Mouse (Mus musculus) stomach, postnatal 0 days (tissue): ENCODE measurements around the gene Sparc. TPM values are rescaled to one million over a fixed set of nuclear protein-coding genes. Genes with fewer than 3 reads are reported as not detected.
A peak's percentile ranks its signal among the peaks of the same experiment; 100 is the strongest.

ENCODE experiments used
- ATAC-seq: fragments of 200-750 bp; cut with Nextera tagmentation; 2 replicates; pipeline ENCODE4 v1.8.0; 2017; ENCODE audit not compliant: low FRiP score, low TSS enrichment
- DNase-seq: peaks from one replicate; pipeline ENCODE4 v3.0.0-alpha.2; 2016; ENCODE audit warnings: low spot score
- H3K27ac ChIP-seq: fragments of 300-500 bp; sonication (generic); replicated peaks from 2 replicates; pipeline ENCODE4 v1.5.1; 2014; ENCODE audit warnings: mild to moderate bottlenecking, control low read depth
- H3K27me3 ChIP-seq: fragments of 300-500 bp; sonication (generic); 2 replicates; pipeline ENCODE4 v1.6.1; 2014; ENCODE audit warnings: low read length; ENCODE audit not compliant: control insufficient read depth, insufficient read depth
- H3K36me3 ChIP-seq: fragments of 300-500 bp; sonication (generic); 2 replicates; pipeline ENCODE4 v1.6.1; 2014; ENCODE audit warnings: low read length, mixed read lengths; ENCODE audit not compliant: control insufficient read depth, insufficient read depth
- H3K4me1 ChIP-seq: fragments of 300-500 bp; sonication (generic); replicated peaks from 2 replicates; pipeline ENCODE4 v1.6.1; 2014; ENCODE audit warnings: antibody characterized with exemption; ENCODE audit not compliant: control insufficient read depth, insufficient read depth
- H3K4me2 ChIP-seq: fragments of 300-500 bp; sonication (generic); replicated peaks from 2 replicates; pipeline ENCODE4 v1.6.1; 2014; ENCODE audit warnings: low read depth, mild to moderate bottlenecking, control low read depth, moderate library complexity
- H3K4me3 ChIP-seq: fragments of 300-500 bp; sonication (generic); 2 replicates; pipeline ENCODE4 v1.5.1; 2014; ENCODE audit warnings: low read depth, low read length, control low read depth
- H3K9ac ChIP-seq: fragments of 300-500 bp; sonication (generic); 2 replicates; pipeline ENCODE4 v1.6.1; 2014; ENCODE audit warnings: mild to moderate bottlenecking, low read length, control low read depth, mixed read lengths
- H3K9me3 ChIP-seq: fragments of 300-500 bp; sonication (generic); 2 replicates; pipeline ENCODE4 v1.6.1; 2016; ENCODE audit warnings: low read length; ENCODE audit not compliant: control insufficient read depth
- CTCF ChIP-seq: IDR thresholded peaks from 2 replicates; pipeline ENCODE4 v1.5.1; 2016; ENCODE audit warnings: antibody characterized with exemption, low read depth, mild to moderate bottlenecking, moderate library complexity
- EP300 ChIP-seq: optimal IDR thresholded peaks from 2 replicates; pipeline ENCODE3; 2016; ENCODE audit warnings: antibody characterized with exemption
- WGBS: fragments of 180-500 bp; shearing (Covaris S2); extraction: QIAGEN DNeasy Blood & Tissue Kit; methylation state at CpG from one replicate; pipeline ENCODE4 v1.1.7; 2014; 5-methylcytosine and 5-hydroxymethylcytosine counted together
- polyA plus RNA-seq: library from polyadenylated mRNA; unstranded; fragments of >200 nt; fragmentation: Nextera tagmentation; extraction: Ambion mirVana; gene quantifications from 2 replicates; pipeline ENCODE4 v1.2.1, GENCODE M21; 2015

Gene Sparc
- polyA plus RNA-seq, 1 experiment from 2014 or later, result 1,849 TPM

DNA sequence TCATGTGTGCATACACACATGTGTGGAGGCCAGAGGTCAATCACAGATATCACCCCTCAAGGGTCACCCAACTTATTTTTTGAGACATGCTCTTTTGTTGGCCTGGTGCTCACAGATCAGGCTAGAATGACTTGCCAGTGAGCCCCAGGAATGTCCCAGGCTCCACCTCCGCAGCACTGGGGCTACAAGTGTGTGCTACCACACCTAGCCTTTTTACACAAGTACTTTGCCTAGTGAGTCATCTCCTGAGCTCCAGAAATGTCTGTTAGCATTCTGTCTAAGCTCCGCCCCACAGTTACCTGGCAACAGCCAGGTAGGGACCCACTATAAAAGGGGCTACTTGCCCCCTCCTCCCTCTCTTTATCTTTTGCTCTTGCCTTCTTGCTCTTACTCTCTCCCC is 22.1 kb downstream of the Sparc start:
- peaks cover 35% of the 10 kb centered on the region for H3K36me3 ChIP-seq
- no peaks in the 10 kb centered on the region for H3K27me3 ChIP-seq
- DNase-seq (peak; percentile 63), ATAC-seq (peak; percentile 78)
- H3K4me2 ChIP-seq, result no peak overlapping the region
- no peak overlapping the region for H3K27ac ChIP-seq
- H3K4me3 ChIP-seq, result no peak overlapping the region
- H3K9ac ChIP-seq, result no peak overlapping the region
- H3K4me1 ChIP-seq, result no peaks in the 10 kb centered on the region
- no peaks in the 10 kb centered on the region for H3K9me3 ChIP-seq
- no peak for TF ChIP-seq CTCF
- TF ChIP-seq EP300, result no peak
- 70% methylated on average over 2 of the region's 2 CpGs for WGBS

DNA sequence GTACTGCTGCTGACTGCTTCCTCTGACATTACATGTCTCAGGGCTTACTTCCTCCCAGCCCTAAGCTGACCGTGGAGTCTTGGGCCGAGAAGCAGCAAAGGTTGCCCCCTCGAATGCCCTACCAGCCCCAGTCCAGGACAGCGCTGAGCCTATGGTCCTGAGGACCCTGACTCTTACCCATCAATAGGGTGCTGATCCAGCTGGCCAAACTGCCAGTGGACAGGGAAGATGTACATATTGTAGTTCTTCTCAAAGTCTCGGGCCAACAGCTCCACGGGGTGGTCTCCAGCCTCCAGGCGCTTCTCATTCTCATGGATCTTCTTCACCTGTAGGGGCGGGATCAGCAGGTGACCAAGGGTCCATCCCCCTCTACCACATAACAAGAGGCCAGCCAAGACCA is 24.6 kb downstream of the Sparc start:
- 0 out of 2 replicates have a peak overlapping the region, but pooled peaks have one; percentile 40 for H3K27ac ChIP-seq
- H3K4me2 ChIP-seq, result no peak overlapping the region
- no peak overlapping the region for H3K9ac ChIP-seq
- no peak overlapping the region for H3K4me3 ChIP-seq
- no peaks in the 10 kb centered on the region for H3K9me3 ChIP-seq
- H3K27me3 ChIP-seq, result no peaks in the 10 kb centered on the region
- no peaks in the 10 kb centered on the region for H3K4me1 ChIP-seq
- peaks cover 32% of the 10 kb centered on the region for H3K36me3 ChIP-seq
- 89% methylated on average over 8 of the region's 8 CpGs for WGBS
- ATAC-seq (no peak), DNase-seq (no peak)
- TF ChIP-seq EP300, result no peak

DNA sequence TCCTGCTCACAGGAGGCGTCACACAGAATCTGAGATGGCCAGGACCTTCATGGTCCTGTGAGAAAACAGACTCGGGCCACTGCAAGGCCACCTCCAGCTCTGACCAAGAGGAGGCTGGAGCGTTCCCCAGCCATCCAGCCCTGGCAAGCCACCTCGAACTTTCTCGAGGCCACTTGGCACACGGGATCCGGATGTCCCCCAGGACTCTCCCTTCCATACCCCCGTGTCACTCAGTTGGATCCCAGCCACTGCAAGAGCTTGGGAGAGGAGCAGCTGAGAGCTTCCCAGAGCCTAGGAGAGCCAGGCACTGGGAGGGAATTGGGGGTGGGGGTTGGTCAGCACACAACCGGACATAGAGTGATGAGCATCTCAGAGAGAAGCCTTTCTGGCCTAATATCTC is 25.5 kb downstream of the Sparc start:
- TF ChIP-seq EP300 (no peak), CTCF (no peak)
- H3K9me3 ChIP-seq, result no peaks in the 10 kb centered on the region
- DNase-seq (no peak), ATAC-seq (no peak)
- no peak overlapping the region for H3K9ac ChIP-seq
- no peak overlapping the region for H3K4me2 ChIP-seq
- no peak overlapping the region for H3K4me3 ChIP-seq
- H3K27me3 ChIP-seq, result no peaks in the 10 kb centered on the region
- peaks cover 26% of the 10 kb centered on the region for H3K36me3 ChIP-seq
- H3K4me1 ChIP-seq, result no peaks in the 10 kb centered on the region
- H3K27ac ChIP-seq, result 0 out of 2 replicates have a peak overlapping the region, but pooled peaks have one; percentile 13
- WGBS, result 76% methylated on average over 9 of the region's 9 CpGs

DNA sequence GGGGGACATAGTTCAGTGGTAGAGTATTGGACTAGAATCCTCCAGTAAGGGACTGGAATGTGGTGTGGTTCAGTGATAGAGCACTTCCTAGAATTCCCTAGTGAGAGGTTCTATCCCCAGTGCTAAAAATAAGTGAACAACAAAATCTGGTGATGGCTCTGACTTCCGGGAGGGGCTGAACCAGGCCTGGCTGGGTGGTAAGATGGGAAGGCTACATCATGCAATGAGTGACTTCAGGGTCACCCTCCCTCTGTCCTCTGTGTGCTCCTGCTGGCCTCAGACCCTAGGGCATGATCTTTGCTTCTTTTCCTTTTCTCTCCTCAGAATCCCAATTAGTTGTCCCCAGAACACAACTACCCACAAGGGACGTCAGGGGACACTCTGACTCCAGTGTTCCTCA is 25.9 kb downstream of the Sparc start:
- Histone ChIP-seq H3K4me3 (no peak overlapping the region), H3K27me3 (no peaks in the 10 kb centered on the region), H3K36me3 (peaks cover 25% of the 10 kb centered on the region), H3K27ac (0 out of 2 replicates have a peak overlapping the region, but pooled peaks have one; percentile 13), H3K9ac (no peak overlapping the region), H3K4me1 (no peaks in the 10 kb centered on the region), H3K9me3 (no peaks in the 10 kb centered on the region), H3K4me2 (no peak overlapping the region)
- ATAC-seq (no peak), DNase-seq (no peak)
- WGBS, result 82% methylated on average over 2 of the region's 2 CpGs
- TF ChIP-seq EP300, result no peak
- TF ChIP-seq CTCF, result no peak

DNA sequence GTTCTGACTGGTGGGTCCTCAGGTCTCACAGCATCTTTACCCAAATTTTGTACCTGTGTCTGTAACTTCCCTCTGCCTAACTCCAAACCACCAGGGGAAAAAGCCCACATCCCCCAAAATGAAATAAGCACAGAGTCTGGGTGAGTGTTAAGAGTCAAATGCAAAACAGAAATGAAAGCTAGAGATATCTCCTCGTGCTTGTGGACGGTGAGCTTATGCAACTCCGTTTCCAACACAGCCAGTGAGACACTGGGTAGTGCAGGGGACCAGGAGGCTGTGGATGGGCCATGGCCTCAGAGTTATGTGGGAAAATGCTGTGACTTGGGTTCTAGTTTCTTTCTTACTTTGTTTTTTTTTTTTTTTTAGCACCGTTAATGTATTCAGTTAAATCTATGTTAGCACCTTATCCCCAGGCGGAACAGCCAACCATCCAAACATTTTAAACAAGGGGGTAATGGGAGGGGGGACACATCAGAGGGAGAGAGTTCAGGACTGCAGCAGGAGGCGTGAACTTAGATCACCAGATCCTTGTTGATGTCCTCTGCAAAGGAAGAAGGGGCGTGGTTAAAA is 27.8 kb downstream of the Sparc start:
- H3K27ac ChIP-seq, result no peak overlapping the region

DNA sequence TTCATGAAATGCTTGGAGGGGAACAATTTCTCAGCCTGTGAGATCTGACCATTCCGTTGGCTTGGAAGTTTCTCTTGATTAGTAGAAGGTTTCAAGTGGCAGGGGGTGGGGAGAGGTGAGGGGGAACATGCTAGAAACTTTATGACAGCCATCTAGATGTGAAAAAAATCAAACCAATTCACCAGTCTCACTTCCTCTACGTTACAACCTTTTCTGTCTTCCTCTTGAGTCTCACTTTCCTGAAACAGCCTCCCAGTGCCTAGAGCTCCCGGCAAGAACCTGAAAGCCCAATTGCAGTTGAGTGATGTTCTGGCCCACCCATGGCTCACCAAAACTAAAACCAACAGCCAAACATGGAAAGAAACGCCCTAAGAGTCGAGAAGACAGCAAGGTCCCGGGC is 28.4 kb downstream of the Sparc start:
- Histone ChIP-seq H3K27ac (no peak overlapping the region), H3K9me3 (no peaks in the 10 kb centered on the region), H3K36me3 (peaks cover 16% of the 10 kb centered on the region), H3K27me3 (no peaks in the 10 kb centered on the region), H3K4me1 (no peaks in the 10 kb centered on the region), H3K4me2 (no peak overlapping the region), H3K9ac (no peak overlapping the region), H3K4me3 (no peak overlapping the region)
- no peak for DNase-seq
- WGBS, result 74% methylated on average over 6 of the region's 6 CpGs
- no peak for ATAC-seq
- no peak for TF ChIP-seq EP300
- TF ChIP-seq CTCF, result no peak

More for the DNA sequence above, 27.8 kb downstream of the Sparc start:
- no peak overlapping the region for H3K4me3 ChIP-seq
- no peaks in the 10 kb centered on the region for H3K27me3 ChIP-seq
- no peak overlapping the region for H3K9ac ChIP-seq
- 71% methylated on average over 7 of the region's 7 CpGs for WGBS
- no peak overlapping the region for H3K4me2 ChIP-seq
- no peak for TF ChIP-seq CTCF
- TF ChIP-seq EP300, result no peak
- DNase-seq (no peak), ATAC-seq (no peak)
- H3K9me3 ChIP-seq, result no peaks in the 10 kb centered on the region
- H3K4me1 ChIP-seq, result no peaks in the 10 kb centered on the region
- peaks cover 19% of the 10 kb centered on the region for H3K36me3 ChIP-seq
